Mouse (Mus musculus) layer of hippocampus, postnatal 14 days (tissue): ENCODE measurements around the gene Prdm1. TPM values are rescaled to one million over a fixed set of nuclear protein-coding genes. Genes with fewer than 3 reads are reported as not detected.

Experiments
- DNase-seq, 2 experiments: peaks; one replicate each; pipeline ENCODE4 v3.0.0; 2021 to 2022; ENCODE audit warnings: low spot score in 2 of 2, mixed read lengths in 1 of 2
- total RNA-seq, 2 experiments: library from RNA; stranded (reverse); gene quantifications; 2 replicates each; pipeline ENCODE4 v1.2.3; 2021

Gene Prdm1
- total RNA-seq, 2 experiments from 2014 or later: 0.98 to 1.2 TPM

DNA sequence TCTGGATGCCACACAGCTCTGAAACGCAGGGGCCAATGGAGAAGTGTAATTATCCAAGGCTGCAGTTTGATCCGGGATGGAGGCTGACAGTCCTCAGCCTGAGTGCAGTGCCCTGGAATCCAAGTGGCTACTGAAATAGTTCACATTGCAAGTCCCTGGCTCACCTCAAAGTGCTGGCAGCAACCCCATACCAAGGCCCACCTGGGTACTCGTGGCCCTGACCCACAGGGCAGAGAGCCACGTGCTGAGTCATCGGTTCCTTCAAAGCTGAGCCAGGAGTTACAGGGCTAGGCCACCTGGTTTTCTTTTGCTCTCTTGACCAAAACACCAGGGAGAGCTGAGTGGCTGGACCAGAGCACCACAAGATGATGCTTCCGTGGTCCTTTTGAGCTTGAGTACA, 103.3 kb downstream of the Prdm1 start:
- DNase-seq: no peak

DNA sequence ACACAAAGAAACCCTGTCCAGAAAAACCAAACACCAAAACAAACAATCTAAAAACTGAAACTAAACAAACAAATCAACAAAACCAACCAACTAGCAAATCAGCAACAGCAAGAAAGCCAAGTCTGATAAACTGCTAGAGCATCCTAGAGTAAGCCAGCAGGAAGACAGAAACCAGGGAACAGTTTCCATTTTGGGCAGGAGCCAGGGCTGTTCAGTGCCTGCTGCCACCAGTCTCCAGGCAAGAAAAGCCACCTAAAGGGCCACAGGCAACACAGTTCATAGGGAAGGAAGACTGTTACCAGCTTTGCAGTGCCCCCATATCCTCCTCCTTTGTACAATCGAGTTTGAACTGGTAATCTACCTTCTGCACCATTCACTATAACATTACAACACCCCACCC, 106.4 kb downstream of the Prdm1 start:
- DNase-seq: no peak

DNA sequence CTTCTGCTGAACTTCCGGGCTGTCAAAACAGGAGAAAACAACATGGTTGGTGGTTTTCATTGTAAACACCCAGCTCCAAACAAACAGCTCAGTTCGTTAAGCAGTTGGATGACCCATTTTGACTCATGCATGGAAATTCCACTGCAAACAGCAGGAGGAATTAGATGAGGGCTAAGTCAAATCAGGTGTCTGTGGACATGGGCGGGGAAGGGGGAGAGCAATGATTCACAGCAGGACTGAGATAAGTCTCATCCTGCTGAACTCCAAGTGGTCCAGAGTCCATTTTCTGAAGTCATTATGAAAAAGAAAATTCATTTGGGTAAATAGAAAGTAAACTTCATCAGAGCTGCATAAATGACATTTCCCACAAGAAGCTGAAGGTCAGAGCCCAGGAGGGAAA, 108.1 kb downstream of the Prdm1 start:
- DNase-seq: no peak

DNA sequence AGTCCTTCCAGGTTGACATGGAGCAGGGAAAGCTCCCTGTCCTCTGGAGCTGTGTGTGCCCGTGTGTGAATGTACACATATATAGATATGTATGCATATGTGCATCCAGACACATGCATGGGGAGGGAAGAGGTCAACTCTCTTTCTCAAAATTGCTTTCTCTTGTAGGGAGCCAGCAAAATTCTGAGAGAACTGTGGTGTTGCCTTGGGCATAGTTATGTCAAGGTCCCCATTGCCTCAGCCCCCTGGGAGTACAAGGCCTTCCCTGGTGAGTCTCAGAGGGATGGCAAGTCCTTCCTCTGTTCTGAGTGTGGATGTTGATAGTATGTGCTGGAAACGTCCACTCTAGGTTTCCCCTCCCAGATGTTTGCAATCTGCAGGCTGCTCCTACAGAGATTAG, 109.4 kb downstream of the Prdm1 start:
- no peak for DNase-seq

DNA sequence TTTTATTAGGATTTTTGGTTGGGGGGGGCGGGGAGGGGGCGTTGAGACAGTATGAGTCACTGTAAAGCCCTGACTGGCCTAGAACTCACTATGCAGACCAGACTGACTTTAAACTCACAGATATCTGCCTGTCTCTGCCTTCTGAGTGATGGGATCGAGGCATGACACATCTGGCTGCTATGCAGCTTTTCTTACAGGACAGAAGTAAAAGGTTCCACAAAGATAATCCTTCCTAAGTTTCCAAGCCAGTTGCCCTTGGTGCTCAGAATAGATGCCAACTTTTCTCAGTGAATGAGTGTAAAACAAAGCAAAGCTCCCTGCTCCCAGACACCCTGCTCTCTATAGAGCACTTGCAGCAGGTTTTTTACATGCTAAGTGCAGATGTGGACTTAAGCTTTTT, 112.7 kb downstream of the Prdm1 start:
- DNase-seq: no peak

DNA sequence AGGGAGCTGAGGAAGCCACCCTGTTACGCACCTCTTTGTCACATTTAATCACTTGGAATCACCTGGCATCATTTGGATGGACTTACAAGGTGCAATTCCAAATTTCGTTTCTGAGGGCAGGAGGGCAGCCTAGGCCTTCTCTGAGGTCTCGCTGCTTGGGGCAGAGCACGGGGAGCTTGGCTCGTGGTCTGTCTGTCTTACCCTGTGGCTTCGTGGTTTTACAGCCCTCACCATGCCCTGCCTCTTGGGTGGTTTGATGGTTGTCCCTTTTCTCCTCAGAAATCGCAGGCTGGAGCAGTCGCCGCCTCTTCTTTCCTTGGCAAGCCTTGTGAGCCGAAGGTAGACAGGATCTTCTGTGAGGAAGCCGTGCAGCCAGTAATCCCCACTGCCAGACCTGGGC, 118.3 kb downstream of the Prdm1 start:
- DNase-seq: no peak

DNA sequence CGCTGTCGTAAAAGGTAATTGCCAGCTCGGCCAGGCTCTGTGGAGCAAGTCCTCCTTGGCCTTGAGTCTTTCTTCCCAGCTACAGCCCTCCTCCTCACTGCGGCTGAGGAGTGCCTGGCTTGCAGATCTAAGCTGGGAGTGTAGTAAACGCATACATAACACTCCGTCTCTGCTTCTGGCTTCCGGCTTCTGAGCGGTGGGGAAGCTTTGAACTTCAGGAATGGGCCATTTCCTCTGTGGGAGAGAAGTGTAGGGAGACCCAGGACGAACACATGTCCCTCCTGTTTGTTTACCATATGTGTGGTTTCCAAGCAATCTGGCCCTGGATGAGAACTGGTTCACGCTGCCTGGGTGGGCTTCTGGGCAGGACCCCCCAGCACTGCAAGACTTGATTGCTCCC, 119.2 kb downstream of the Prdm1 start:
- DNase-seq: no peak

DNA sequence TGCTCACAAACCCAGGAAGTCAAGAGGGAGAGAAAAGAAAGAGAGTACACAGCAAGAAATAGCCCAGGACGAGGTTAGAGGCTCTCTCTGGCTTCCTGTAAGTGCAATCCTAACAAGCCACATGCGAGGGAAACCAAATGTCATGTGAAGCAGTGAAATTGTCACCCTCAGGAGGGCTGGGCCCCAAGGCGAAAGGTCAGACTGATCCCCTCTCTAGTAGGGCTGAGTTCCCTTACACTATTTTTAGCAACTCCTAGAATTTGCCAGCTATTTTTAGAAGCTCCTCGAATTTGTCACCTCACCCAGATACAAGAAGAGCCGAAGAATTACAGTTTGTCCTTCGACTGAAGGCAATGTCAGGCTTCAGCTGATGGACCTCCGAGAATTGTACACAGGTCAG, 124.9 kb downstream of the Prdm1 start:
- DNase-seq: no peak

DNA sequence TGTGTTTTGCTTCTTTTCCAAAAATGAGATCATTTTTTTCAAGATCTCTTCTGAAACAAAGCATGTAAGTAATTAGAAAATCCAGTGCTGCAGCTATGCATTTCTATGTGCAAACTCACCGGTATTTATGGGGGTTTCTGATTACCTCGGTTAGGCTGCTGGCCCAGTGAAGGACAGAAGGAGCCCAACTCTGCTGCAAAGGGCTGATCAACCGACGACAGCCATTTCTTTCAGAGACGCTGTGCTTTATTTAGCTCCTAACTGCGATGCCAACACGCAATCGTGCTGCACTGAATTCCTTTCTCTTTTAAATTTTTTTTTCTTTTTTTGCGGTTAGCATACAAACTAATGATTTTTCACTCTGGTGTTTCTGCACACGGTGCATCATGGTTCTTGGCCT, 126.7 kb downstream of the Prdm1 start:
- no peak for DNase-seq

DNA sequence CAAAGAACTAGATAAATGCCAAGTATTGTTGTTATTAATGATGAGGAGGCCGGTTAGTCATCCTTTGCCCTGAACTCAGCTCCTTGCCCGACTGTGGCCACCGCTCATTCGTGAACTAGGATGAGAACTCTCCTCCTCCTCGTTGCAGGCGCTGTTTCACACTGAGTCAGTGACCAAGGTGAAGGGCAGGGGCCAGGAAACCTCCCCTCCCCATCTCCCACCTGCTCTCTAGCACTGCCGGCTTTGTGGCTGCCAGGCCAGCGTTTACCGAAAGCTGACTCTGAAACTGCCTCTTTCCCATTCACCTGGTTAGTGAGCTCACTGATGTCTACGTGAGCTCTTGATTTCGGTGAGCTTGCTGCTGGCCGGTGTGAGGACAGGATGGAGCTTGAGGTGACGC, 127.7 kb downstream of the Prdm1 start:
- no peak for DNase-seq

DNA sequence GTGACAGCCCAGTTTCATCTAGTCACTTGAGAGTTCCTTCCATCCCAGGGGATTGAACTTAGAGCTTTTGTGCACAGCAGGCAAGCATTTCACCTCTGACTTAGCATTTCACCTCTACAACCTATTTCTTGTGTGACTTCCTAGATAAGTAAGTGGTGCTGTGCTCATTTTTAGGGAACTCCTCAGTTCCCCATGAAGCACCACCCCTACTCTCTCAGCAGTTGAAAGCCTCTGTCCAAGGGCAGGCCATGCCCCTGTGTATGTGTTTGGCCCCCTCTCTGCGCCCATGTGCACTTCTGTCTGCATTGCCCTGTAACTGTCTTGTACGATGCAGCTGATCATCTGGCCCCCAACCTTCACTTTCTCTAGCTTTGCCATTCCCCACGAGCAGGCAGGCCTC, 128.2 kb downstream of the Prdm1 start:
- DNase-seq: no peak

DNA sequence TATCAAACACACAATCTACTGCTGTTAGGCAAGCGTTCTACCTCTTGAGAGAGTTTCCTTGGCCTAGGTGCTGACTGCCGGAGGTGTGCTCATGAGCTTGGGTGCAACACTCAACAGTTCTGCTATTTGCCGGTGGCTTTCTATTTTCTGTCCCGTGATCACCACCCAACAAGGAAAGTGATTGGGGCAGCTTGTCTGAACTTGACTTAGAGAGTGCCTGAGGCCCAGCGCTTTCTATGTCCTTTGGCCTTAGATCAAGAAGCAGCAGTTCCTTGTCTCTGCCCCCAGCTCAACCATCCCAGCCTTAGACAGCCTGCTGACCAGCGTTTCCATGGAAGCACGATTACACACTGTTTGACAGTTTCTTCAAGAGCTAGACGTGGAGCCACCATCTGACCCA, 135.4 kb downstream of the Prdm1 start:
- DNase-seq: no peak

DNA sequence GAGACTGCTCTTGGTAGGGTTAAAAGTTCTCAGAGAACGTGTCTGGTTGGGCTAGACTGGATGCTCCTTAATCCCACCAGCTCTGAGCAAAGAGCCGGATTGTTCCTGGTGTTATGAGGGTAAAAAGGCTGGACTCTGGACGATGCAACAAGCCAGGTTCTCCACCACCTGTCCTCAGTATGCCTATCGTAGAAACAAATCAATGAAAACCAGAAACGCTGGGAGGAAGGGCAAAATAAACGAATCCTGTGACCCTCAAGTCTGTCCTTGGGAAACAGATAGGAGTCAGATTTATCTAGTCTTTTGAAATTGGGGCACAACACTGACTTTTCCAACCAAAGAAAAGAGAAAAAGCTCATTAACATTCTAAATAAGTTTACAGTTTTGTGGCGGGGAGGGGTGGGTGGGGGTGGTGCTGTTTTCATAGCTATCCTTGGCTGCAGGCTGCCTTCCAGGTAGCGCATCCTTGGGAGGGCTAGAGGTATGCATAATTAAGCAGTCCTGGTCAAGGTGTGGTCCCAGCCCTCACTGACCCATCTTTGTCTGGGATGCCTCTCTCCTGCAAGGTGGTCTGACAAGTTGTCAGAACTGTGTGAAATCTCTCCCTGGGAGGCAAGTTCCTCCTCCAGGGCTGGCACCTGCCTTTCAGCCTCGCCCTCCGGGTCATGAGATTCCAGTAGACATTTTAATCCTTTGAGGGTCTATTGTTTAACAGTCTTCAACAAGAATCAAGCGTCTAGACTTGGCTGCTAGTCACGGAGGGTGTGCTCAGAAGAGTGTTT, 136.6 kb downstream of the Prdm1 start:
- DNase-seq: no peak

DNA sequence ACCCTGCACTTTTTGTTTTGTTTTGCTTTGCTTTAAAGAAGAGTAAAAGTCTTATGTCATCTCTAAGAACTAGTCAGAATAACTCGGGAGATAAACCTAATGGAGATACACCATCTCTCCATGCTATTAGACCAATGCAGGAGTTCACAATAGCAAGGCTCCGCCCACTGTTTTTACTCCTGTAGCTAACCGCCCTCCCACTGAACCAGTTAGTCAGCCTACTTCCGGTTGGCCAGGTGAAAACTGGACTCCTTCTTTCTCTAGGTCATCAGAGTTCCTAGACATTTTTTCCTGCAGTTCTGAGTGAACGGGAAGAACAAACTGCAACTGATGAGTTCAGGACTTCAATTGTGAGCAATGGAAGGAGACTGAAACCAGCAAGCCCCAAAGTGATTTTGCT, 138.0 kb downstream of the Prdm1 start:
- no peak for DNase-seq

DNA sequence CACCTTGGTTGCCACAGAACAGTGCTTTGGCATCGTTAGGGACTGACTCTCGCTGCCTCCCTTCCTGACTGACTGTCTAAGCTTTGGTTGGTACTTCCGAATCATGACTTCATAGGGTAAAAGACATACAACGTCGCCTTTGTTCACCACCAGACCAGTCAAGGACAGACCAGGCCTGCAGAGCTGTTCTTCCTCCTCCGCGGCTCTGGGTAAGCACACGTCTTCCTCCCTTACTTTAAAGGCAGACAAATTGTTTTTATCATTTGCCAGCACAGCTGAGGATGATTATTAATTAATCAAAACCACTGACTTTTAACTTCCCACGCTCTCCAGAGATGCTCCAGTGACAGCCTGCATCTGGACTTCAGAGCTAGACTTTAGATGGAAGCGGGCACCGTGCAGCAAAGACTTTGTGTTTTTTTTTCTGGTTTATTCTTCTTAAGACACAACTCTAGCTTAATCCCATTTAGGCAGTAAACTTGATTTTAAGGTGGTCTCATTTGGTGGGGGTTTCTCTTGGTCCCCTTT, 139.5 kb downstream of the Prdm1 start:
- no peak for DNase-seq
